Mouse (Mus musculus): ENCODE results near the gene Men1.
"Not testable (repeated sequence)": the region's sequence is repeated elsewhere in the genome, so short reads cannot be mapped to it uniquely, and the experiment has no call there.

Gene Men1

GRCm38 (mm10) chr19:6304787-6305516 lies 29.8 kb upstream of the Men1 start:
- in situ Hi-C loops (cut with MboI, MseI), result loop anchor here (5.0 to 10.0 kb wide), 3 partner anchors 33 to 490 kb away; no protein-coding TSS in a partner anchor

- in situ Hi-C loops (cut with MboI, MseI), result loop anchor here (5.0 to 10.0 kb wide), 3 partner anchors 33 to 491 kb away; no protein-coding TSS in a partner anchor
Measured at GRCm38 (mm10) chr19:6305517-6306115, 29.2 kb upstream of the Men1 start.

- in situ Hi-C loops (cut with MboI, MseI), result loop anchor here (5.0 to 10.0 kb wide), 3 partner anchors 34 to 491 kb away; no protein-coding TSS in a partner anchor
Measured at GRCm38 (mm10) chr19:6306137-6306551, 28.6 kb upstream of the Men1 start, which contains the start of gene Cdc42bpg. TSS of gene Cdc42bpg (plus strand) at chr19:6306456.

- in situ Hi-C loops (cut with MboI, MseI), result loop anchor here (5.0 to 10.0 kb wide), 3 partner anchors 34 to 492 kb away; no protein-coding TSS in a partner anchor
Measured at GRCm38 (mm10) chr19:6306586-6306985, 28.2 kb upstream of the Men1 start.

- in situ Hi-C loops (cut with MboI, MseI), result loop anchor here (5.0 to 10.0 kb wide), 3 partner anchors 36 to 493 kb away; no protein-coding TSS in a partner anchor
Measured at GRCm38 (mm10) chr19:6307733-6308531, 26.8 kb upstream of the Men1 start.

GRCm38 (mm10) chr19:6310181-6310580 lies 24.6 kb upstream of the Men1 start:
- in situ Hi-C loops (cut with MboI, MseI), result no loop called here

GRCm38 (mm10) chr19:6311783-6312182 lies 23.0 kb upstream of the Men1 start:
- in situ Hi-C loops (cut with MboI, MseI), result not testable (repeated sequence)

- in situ Hi-C loops (cut with MboI, MseI), result no loop called here
Measured at GRCm38 (mm10) chr19:6313796-6314195, 21.0 kb upstream of the Men1 start.

GRCm38 (mm10) chr19:6314513-6314912 lies 20.3 kb upstream of the Men1 start:
- in situ Hi-C loops (cut with MboI, MseI), result no loop called here

GRCm38 (mm10) chr19:6315573-6315972 lies 19.2 kb upstream of the Men1 start:
- in situ Hi-C loops (cut with MboI, MseI), result no loop called here

GRCm38 (mm10) chr19:6318145-6318544 lies 16.6 kb upstream of the Men1 start:
- in situ Hi-C loops (cut with MboI, MseI), result no loop called here

GRCm38 (mm10) chr19:6321358-6321757 lies 13.4 kb upstream of the Men1 start:
- in situ Hi-C loops (cut with MboI, MseI), result no loop called here

- in situ Hi-C loops (cut with MboI, MseI), result no loop called here
Measured at GRCm38 (mm10) chr19:6321786-6322621, 12.8 kb upstream of the Men1 start.

GRCm38 (mm10) chr19:6324751-6325150 lies 10.0 kb upstream of the Men1 start:
- in situ Hi-C loops (cut with MboI, MseI), result no loop called here

- in situ Hi-C loops (cut with MboI, MseI), result loop anchor here in 1 of 2 experiments (5.0 kb wide), 1 partner anchor 194 kb away; no protein-coding TSS in a partner anchor
Measured at GRCm38 (mm10) chr19:6331178-6331577, 3.6 kb upstream of the Men1 start.

GRCm38 (mm10) chr19:6331719-6332516 lies 2.9 kb upstream of the Men1 start:
- in situ Hi-C loops (cut with MboI, MseI), result loop anchor here in 1 of 2 experiments (5.0 kb wide), 1 partner anchor 195 kb away; no protein-coding TSS in a partner anchor

GRCm38 (mm10) chr19:6333761-6334595 lies 801 bp upstream of the Men1 start:
- in situ Hi-C loops (cut with MboI, MseI), result loop anchor here in 1 of 2 experiments (5.0 kb wide), 1 partner anchor 197 kb away; no protein-coding TSS in a partner anchor

GRCm38 (mm10) chr19:6335458-6335827 lies 664 bp downstream of the Men1 start:
- in situ Hi-C loops (cut with MboI, MseI), result loop anchor here in 1 of 2 experiments (5.0 kb wide), 1 partner anchor 73 kb away; no protein-coding TSS in a partner anchor

GRCm38 (mm10) chr19:6336920-6337319 lies 2.1 kb downstream of the Men1 start:
- in situ Hi-C loops (cut with MboI, MseI), result loop anchor here in 1 of 2 experiments (5.0 kb wide), 1 partner anchor 75 kb away; no protein-coding TSS in a partner anchor

Measured in T-helper 17 cell (primary cell).